Mouse (Mus musculus) thymus, postnatal 14 days (tissue): ENCODE data around the gene Pax5.
A peak's percentile ranks its signal among the peaks of the same experiment; 100 is the strongest.

ENCODE experiments used
- DNase-seq: peaks from one replicate; pipeline ENCODE4 v3.0.0; 2021

The Pax5 gene

GRCm38 (mm10) chr4:44582687-44583086 lies 127.6 kb downstream of the Pax5 start:
- DNase-seq: no peak

DNA sequence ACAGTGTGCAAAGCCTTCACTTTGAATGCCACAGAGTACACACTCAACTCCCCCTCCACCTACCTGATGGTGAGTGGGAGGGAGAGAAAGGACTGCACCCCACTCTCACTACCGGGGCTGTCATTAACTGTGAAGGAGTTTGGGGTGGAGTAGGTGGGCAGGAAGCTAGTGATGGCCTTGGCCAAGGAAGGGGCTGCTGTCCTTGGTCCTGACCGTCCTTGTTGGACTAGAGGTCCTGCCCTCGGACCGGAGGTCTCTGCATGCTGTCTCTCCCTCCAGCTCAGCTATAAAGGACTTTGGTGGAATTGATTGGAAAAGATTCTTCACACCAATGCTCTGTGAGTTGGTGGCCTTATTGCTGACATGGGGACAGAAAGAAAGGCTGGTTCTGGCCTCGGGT lies 131.7 kb downstream of the Pax5 start:
- DNase-seq: no peak

DNA sequence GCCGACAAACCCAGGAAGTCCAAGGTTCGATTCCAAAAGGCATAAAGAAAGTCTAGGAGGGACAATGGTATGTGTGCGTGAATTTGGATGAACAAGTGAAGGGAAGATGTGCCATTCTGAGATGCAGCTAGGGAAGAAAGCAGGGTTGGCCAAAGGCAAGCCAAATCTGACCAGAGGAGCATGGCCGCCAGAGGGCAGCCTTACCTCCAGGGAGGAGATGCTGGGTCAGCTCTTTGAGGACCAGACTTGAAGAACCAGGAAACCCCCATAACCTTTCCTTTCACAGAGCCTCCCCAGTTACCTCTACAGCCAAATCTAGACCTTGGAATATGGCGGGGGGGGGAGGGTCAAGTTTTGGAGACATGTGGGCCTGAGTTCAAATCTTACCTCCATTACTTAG lies 133.0 kb downstream of the Pax5 start:
- peak; percentile 34 for DNase-seq

DNA sequence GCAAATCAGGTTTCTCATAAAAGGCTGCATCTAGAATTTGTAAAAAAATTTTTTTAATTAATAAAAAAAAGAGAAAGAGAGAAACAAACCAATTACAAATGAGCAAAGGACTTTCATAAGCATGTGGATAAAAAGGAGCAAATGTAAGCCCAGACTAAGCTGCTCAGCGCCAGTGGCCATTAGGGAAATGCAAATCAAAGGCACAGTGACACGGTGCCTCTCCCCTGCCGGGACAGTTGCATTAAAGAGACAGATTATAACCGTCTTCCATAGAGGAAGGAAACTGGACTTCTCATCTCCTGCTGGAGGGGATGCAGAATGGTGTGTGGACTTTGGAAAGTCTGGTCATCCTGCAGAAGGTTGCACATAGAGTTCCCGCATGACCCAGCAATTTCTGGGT lies 133.5 kb downstream of the Pax5 start:
- DNase-seq: no peak

GRCm38 (mm10) chr4:44573017-44573416 lies 137.3 kb downstream of the Pax5 start:
- DNase-seq: no peak

- no peak for DNase-seq
Observed at GRCm38 (mm10) chr4:44572373-44572772, 137.9 kb downstream of the Pax5 start.

GRCm38 (mm10) chr4:44569138-44569537 lies 141.1 kb downstream of the Pax5 start:
- DNase-seq: no peak

DNA sequence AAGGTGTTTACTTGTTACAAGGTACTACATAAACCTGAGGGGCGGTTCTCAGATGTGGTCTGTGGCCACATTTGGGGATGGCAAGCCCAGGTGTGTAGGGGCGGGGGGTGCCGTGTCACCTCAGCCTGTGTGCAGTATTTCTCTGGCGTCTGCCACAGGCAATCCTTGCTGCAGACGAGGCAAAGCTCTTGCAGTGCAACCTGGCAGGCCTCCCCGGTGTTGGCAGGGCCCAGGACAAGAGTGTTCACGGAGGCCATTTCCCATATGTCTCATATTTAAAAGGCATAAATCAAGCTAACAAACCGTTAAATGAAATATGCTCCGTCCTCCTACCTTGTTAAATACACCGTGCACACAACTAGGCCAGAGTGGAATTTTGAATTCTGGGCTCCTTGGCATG lies 141.6 kb downstream of the Pax5 start:
- no peak for DNase-seq

DNA sequence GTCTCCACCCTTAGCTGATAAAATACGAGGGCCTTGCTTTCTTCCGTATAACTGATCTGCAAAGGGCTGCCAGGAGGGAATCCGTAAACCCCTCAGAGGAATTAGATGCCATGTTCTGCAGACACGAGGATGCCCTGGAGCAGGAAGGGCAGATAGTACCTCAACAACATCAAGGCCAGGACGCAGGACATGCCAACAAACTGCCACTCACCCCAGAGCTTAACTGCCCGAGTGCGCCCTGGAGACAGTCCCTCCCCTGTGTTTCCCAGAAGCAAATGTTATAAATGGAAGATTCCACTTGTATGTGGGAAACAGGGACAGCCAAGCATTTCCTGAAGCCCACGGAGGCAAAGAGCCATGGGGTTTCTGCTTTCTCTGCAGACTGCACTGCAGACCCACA lies 143.9 kb downstream of the Pax5 start:
- DNase-seq: no peak

GRCm38 (mm10) chr4:44565126-44566082 lies 144.9 kb downstream of the Pax5 start:
- no peak for DNase-seq

DNA sequence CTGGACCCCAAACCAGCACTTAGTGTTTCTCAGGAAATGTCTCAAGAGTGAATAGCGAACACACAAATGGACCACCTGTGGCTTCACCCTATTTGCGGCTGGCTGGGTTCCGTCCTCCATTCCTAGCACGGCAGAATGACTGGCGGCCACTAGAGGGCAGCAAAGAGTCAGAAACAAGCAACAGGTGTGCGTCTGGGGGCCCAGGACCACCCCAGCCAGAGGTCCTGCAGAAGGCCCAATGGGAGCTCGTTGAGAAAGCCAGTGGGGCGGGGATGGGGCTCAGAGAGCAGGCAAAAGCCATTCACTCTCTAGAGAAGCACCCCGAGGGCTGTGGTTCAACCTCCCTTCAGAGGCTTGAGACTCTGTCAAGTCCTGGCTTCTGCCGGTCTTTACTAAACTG lies 145.7 kb downstream of the Pax5 start:
- peak; percentile 78 for DNase-seq

- DNase-seq: no peak
Observed at GRCm38 (mm10) chr4:44560956-44561355, 149.3 kb downstream of the Pax5 start.

- no peak for DNase-seq
Observed at GRCm38 (mm10) chr4:44558564-44558955, 151.7 kb downstream of the Pax5 start.

GRCm38 (mm10) chr4:44557815-44558563 lies 152.3 kb downstream of the Pax5 start:
- peak; percentile 8 for DNase-seq

- no peak for DNase-seq
Observed at GRCm38 (mm10) chr4:44556586-44557281, 153.6 kb downstream of the Pax5 start.

GRCm38 (mm10) chr4:44555576-44555975 lies 154.7 kb downstream of the Pax5 start:
- DNase-seq: no peak

DNA sequence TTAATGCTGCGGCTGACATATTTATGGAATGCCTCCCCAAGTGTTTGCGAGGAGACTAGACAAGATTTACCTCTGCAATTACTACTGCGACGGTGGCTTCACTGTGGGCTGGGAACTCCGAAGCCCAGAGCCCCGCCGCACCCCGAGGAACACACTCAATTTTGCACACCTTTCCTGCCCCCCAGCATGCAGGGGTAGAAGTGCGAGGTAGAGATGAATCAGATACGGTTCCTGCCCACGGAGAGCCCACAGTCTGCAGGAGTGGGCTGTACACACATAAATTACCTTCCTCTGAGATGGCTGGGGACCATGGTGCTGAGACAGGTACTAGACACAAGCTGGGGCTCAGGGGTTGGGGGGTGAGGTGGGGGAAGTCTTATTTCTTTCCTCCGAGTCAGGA lies 158.8 kb downstream of the Pax5 start:
- DNase-seq: no peak

DNA sequence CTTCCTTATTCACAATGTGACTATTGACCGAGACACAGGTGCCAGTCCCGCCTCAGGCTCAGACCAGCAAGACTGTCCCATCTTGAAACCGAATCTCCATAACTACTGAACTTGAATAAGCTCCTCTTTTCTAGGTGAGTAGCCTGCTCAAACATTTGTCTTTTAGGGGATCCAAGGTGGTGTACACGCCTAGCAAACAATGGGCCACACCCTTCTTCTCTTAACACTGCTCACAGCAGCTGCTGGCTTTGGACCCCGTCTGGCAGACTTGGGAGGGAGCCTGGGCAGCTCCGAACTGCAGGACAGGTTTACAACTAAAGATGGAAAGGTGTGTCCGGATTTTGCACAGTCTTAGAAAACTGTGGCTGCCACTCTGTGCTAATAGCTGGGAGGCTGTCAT lies 161.3 kb downstream of the Pax5 start:
- no peak for DNase-seq

DNA sequence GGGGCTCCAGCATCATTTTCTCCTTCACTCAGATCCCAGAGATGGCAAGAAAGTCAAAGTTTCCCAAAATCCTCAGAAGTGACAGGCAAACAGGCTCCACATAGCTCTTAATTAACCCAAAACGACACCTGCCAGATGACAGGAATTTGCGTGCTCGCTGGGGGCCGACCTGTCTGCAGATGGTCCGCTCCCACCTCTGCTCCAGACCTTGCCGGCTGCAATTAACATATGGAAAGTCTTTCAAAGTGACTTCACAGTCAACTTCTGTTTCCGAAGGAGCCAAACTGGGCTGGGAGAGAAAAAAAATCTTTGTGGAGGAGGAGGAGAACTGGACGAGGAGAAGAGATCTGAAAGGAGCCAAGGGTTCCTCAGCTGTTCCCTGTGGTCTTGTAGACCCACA lies 164.6 kb downstream of the Pax5 start:
- DNase-seq: no peak

DNA sequence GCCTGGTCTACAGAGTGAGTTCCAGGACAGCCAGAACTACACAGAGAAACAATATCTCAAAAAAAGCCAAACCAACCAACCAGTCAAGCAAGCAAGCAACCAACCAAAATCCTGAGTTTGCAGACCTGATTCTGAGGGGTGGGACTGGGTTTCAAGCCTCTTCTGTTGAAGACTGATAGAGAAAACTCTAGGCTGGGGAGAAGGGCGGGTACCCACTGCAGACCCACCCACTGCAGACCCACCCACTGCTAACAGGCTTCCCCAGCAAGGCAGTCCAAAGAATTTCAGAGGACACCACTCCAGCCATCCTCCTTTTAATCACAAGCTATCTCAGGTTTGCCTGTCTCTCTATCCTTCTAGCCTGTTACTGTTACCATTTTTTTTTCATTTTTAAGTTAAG lies 165.8 kb downstream of the Pax5 start:
- DNase-seq: no peak

- DNase-seq: no peak
Observed at GRCm38 (mm10) chr4:44543880-44544279, 166.4 kb downstream of the Pax5 start.

DNA sequence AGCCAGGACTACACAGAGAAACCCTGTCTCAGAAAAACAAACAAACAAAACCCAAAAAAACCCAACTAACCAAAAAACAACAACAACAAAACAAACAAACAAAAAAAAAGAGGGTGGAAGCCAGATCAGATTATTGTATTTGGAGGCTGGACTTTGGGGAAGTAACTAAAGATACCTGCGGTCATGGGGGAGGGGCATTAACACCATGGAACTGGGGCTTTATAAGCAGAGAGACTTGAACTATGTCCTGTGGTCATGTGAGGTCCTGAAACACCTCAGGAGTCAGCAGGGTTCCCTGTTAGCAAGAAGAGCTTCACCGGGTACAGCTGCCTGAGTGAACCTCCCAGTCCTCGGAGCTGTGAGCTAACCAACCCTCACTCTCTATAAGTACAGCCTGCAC lies 168.2 kb downstream of the Pax5 start:
- no peak for DNase-seq

GRCm38 (mm10) chr4:44538488-44538887 lies 171.8 kb downstream of the Pax5 start:
- DNase-seq: no peak

DNA sequence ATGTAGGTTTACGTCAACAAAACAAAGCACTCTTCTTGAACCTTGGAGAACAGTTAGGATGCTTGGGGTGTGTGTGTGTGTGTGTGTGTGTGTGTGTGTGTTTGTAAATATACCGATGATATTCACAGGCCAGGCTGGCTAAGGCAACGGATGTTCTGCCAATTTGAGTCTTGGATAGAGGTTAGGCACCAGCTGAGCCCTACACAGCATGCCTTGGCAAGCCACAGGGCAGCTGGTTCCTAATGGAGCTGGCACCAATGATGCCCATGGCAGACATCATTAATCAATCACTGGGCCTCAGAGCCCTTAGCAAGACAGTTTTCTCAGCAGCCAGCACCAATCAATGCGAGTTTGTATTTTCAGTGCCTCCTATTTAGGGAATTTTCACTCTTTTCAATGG lies 173.5 kb downstream of the Pax5 start:
- DNase-seq: no peak
